Mouse (Mus musculus) small intestine, adult 2 months (tissue): ENCODE measurements around the gene Foxe3.

Experiments used
- CTCF ChIP-seq: fragments of 200-500 bp; IDR thresholded peaks from 2 replicates; pipeline ENCODE4 v1.5.1; 2012; ENCODE audit warnings: low read depth, mild to moderate bottlenecking, control low read depth, inconsistent platforms, low read length, moderate library complexity, mixed read lengths; ENCODE audit not compliant: insufficient replicate concordance, insufficient read length; ENCODE audit errors: extremely low read depth
- POLR2A ChIP-seq: fragments of 200-500 bp; IDR thresholded peaks from 2 replicates; pipeline ENCODE4 v1.6.1; 2012; ENCODE audit warnings: low read depth, mild to moderate bottlenecking, control low read depth, inconsistent platforms, low read length, moderate library complexity

GRCm38 (mm10) chr4:114958231-114958630, 32.4 kb upstream of the Foxe3 start:
- TF ChIP-seq CTCF (no peak), POLR2A (no peak)
